Mouse (Mus musculus) lung, postnatal 4 days (tissue): ENCODE data around the gene Zfp819.

Experiments used
- DNase-seq, 2 experiments: peaks; one replicate each; pipeline ENCODE4 v3.0.0; 2021

Gene Zfp819

GRCm38 (mm10) chr7:43606896-43607742 is at the start of gene Zfp819:
Gene Zfp819 (plus strand): TSS chr7:43607169.
- peak; percentile 63 to 72 for DNase-seq

DNA sequence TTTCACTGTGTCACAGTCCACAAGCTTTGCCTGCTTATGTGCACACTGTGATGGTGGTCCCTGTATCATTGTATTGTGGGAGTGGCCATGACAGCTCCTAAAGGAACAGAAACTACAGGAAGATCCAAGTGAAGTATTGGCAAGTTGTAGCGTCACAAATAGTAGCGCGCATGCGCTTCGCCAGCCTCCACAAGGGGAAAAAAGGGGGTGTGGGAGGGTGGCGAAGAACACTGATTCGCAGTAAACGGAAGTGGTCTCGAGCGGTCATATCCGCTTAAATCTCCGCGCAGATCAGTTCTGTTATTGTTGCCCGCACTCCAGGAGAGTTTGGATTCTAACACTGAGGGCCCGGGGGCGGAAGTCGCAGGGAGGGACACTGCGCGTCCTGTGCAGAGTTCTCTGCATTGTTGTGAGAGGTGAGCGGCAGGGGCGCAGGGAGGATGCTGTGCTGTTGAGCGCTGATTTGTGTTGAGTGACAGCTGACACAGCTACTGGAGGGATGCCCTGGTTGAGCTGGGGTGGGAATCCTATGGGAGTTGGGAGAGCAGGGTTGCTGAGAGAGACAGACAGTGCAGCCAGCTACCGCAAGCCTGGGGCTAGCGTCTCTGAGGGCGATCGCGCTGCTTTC is 44.8 kb upstream of the Zfp819 start, which contains the start of gene Zfp658:
Gene Zfp658, plus strand, starts transcription at position 251 of the 628 bp plus-strand sequence.
- peak; percentile 91 to 92 for DNase-seq

DNA sequence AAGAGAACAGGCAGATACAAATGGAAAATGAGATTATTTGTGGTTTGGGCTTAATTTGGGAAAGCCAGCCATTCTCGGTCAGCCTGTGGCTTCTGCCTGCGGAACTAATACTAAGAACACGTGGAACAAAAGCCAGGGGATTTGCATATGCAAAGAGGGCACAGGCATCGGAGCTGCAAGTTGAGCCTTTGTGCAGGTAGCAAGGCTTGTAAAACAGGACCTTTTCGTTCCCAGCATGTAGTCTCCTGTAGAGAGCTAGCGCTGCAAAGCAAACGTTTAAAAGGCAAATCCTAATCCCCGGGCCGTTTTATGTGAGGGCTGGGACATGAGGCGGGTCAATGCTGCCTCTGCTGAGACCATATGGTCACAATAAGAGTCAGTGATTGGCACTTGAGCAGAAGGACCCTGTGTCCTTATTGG is 44.3 kb upstream of the Zfp819 start:
- peak in 1 of 2 experiments; percentile 29 for DNase-seq

DNA sequence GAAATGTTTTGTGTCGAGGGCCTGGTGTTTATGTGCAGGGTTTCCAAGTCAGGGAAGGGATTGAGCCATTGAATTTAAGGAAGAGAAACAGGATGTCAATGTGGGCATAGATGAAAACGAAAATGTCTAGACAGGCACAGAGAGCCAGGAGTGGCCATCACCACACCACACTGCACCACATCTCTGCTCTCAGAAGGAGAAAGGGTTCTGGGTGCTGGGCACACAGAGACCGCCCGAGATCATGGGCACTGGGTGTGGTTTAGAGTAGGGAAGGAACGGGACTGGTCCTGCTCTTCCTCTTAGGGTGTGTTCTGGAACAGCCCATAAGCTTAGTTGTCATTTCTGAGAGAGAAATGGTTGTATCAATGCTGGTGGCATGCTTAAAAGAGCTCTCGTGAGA is 43.7 kb upstream of the Zfp819 start:
- no peak for DNase-seq

DNA sequence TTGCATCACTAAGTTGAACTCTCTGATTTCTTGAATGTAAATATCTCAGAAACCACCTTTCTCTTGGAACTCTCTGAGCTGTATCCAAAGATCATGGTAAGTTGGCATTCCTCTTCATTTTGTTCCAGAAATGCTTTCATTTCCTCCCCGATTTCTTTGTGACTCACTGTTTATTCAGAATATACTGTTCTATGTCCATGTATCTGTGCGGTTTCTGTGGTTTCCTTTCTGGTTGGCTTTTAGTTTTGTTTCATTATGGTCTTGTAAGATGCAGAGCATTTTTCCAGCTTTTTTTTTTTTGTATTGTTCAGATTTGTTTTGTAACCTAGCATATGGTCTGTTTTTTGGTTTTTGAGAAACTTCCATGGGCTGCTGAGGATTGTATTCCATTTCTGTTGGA is 35.8 kb upstream of the Zfp819 start:
- DNase-seq, result no peak

DNA sequence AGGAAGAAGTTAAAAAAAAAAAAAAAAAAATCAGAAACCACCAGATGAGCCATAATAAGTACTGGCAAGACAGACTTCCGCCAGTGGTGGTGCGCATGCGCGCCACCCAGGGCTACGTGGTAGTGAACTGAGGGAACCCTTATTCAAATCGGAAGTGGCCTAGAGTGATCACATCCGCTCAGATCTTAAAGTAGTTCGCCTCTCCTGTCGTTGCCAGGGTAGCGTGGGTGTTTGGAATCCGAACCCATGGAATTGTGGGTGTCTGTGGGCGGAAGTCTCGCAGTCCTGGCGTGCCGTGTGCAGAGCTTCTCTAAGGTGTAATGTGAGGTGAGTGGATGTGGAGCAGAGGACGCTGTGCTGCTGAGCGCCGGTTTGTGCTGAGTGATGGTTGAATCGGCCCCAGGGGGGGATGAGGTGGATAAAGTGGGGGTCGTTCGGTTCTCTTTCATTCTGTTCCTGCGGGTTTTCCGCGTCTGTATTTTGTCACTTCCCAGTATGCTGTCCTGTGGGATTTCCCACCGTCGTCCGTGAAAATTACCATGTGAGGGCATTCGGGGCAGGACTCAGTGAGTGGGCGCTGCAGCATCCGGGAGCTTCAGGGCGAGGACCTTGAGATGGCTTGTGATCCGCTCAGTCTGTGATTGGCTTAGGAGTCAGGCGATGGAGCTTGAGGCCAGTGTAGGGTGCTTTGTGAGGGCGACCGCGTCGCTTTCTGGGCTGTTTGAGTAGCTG is 27.4 kb upstream of the Zfp819 start, which contains the start of gene Zfp719:
Gene Zfp719, plus strand, starts transcription at position 171 of the 732 bp plus-strand sequence.
- DNase-seq, result peak; percentile 92 to 97

GRCm38 (mm10) chr7:43580526-43580925 is 26.4 kb upstream of the Zfp819 start:
- DNase-seq, result no peak

DNA sequence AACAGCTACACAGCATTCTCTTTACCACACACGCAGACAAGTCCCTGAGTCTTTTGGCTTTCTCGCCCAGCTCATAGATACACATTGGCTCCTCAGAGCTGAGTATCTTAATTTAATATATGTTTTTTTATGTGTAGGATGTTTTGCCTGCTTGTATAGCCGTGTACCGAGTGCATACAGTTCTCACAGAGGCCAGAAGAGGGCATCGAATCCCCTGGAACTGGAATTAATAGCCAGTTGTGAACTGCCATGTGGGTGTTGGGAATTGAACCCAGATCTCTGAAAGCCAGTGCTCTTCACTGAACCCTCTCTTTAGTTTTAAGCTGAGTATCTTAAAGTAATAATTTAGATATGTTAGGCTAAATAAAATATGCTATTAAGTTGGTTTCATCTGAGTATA is 22.2 kb upstream of the Zfp819 start:
- DNase-seq, result no peak

- DNase-seq, result no peak
These were observed 5.1 kb upstream of the Zfp819 start for GRCm38 (mm10) chr7:43601884-43602283.

DNA sequence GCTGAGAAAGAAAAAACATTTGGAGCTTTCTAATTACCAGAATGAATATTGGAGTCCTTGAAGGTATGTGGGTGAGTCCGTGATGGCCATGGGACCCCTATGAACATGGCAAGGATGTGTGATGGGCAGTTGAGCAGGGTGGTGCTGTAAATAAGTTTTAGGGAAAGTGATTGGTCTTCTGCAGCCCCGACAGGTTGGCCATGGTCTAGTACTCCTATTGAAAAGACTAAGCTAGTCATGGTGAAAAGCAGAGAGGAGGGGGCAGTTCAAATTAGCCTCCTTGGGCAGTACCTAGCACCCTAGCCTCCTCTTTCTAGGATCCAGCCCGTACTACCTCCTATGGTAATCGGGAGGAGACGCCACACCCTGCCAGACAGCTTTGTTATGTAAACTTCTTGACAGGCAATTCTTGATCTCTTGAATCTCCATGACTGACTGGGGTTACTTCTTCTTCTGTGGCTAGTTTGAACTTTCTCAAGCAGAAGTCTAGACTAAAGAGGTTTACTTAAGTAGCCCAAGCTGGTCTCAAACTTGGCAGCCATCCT is 846 bp downstream of the Zfp819 start:
- DNase-seq, result peak in 1 of 2 experiments; percentile 13

- no peak for DNase-seq
These were observed 1.4 kb downstream of the Zfp819 start for GRCm38 (mm10) chr7:43608316-43608824.

DNA sequence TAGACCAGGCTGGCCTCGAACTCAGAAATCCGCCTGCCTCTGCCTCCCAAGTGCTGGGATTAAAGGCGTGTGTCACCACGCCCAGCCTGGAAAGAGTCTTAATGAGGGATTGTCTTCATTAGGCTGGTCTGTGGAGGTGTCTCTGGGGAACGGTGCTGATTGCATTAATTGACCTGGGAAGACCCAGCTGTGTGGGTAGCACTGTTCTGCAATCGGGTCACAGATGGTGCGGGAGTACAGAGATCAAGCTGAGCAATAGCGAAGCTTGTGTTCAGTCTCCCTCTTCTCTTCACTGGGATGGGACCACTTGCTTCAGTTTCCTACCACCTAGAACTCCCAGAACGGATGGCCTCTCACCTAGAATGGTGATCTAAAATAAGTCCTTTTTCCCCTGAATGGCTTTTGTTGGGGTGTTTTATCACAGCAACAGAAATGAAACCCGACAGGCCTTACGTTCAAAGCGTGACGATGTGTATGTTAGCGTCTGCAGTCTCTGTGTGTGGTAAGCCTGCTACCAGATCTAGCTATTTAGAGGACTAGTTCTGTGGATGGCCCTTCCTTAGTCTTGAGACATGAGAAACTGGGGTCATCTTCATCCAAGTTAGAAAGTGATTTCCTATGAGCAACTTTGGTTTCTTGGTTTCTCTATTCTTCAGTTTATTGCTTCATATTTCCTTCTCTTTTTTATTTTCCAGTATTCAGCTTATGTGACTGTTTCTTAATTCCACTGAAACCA is 7.0 kb downstream of the Zfp819 start:
- DNase-seq, result no peak

- DNase-seq, result no peak
These were observed 16.0 kb downstream of the Zfp819 start for GRCm38 (mm10) chr7:43622927-43623326.

GRCm38 (mm10) chr7:43623819-43624218 is 16.9 kb downstream of the Zfp819 start:
- no peak for DNase-seq

DNA sequence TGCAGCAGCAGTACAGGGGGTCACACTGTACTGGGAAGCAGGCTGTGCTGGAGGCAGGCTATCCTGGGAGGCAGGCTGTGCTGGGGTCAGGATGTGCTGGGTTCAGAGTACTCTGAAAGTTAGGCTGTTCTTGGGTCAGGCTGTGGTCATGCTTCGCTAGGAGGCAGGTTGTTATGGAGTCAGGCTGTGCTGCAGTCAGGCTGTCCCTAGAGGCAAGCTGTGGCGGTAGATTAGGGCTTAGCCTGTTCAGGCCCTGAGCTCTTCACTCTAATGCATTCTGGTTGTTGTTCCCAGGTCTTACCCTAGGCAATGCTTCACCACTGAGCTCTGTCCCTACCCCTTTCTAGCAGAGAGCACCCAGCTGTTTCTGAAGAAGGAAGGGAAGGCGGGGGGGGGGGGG is 18.1 kb downstream of the Zfp819 start:
- no peak for DNase-seq

- no peak for DNase-seq
These were observed 18.9 kb downstream of the Zfp819 start for GRCm38 (mm10) chr7:43625794-43626422.

GRCm38 (mm10) chr7:43633940-43634339 is 27.0 kb downstream of the Zfp819 start:
- no peak for DNase-seq

- DNase-seq, result no peak
These were observed 27.5 kb downstream of the Zfp819 start, which contains the start of gene Ceacam18 for GRCm38 (mm10) chr7:43634500-43634899. Gene Ceacam18 (plus strand): TSS chr7:43634707.

GRCm38 (mm10) chr7:43636194-43636593 is 29.2 kb downstream of the Zfp819 start:
- DNase-seq, result no peak

GRCm38 (mm10) chr7:43637118-43637517 is 30.1 kb downstream of the Zfp819 start:
- no peak for DNase-seq

DNA sequence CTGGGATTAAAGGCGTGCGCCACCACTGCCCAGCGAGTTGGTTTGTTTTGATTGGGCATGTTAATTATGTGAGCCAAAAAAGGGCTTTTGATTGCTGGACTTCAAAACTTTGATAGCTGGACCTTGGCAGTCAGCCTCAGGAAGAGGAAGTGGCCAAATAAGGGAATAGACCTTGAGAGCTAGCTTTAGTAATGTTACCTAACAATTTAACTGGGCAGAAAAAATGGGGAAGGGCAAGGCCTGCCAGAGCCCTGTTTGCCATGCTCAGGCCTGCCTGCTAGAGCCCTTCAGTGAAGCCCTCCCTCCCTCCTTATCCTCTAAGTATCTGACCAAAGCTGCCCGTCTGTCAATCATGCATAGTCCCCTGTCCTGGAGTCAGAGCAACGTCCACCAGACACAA is 35.6 kb downstream of the Zfp819 start:
- DNase-seq, result peak; percentile 31 to 34
